Mouse (Mus musculus) stomach, embryonic 16.5 days (tissue): ENCODE results near the gene 2010109A12Rik. TPM values are rescaled to one million over a fixed set of nuclear protein-coding genes. Genes with fewer than 3 reads are reported as not detected.

Experiments used
- ATAC-seq: fragments of 200-750 bp; cut with Nextera tagmentation; 2 replicates; pipeline ENCODE4 v1.8.0; 2017; ENCODE audit warnings: moderate number of reproducible peaks, moderate TSS enrichment; ENCODE audit not compliant: insufficient read depth, low FRiP score
- H3K27ac ChIP-seq: fragments of 300-500 bp; sonication (generic); 2 replicates; pipeline ENCODE4 v1.5.1; 2014; ENCODE audit warnings: low read length
- H3K27me3 ChIP-seq: fragments of 300-500 bp; sonication (generic); 2 replicates; pipeline ENCODE4 v1.6.1; 2014; ENCODE audit warnings: low read length, control low read depth, mixed read lengths; ENCODE audit not compliant: control insufficient read depth, insufficient read depth
- H3K36me3 ChIP-seq: fragments of 300-500 bp; sonication (generic); 2 replicates; pipeline ENCODE4 v1.6.1; 2014; ENCODE audit warnings: low read length; ENCODE audit not compliant: control insufficient read depth, insufficient read depth
- H3K4me1 ChIP-seq: fragments of 300-500 bp; sonication (generic); 2 replicates; pipeline ENCODE4 v1.6.1; 2014; ENCODE audit warnings: low read length, control low read depth, mixed read lengths; ENCODE audit not compliant: control insufficient read depth, insufficient read depth
- H3K4me2 ChIP-seq: fragments of 300-500 bp; sonication (generic); 2 replicates; pipeline ENCODE4 v1.6.1; 2014; ENCODE audit warnings: low read depth, low read length, mixed read lengths
- H3K4me3 ChIP-seq: fragments of 300-500 bp; sonication (generic); replicated peaks from 2 replicates; pipeline ENCODE4 v1.5.1; 2014; ENCODE audit warnings: mild to moderate bottlenecking, low read length
- H3K9ac ChIP-seq: fragments of 300-500 bp; sonication (generic); 2 replicates; pipeline ENCODE4 v1.6.1; 2014; ENCODE audit warnings: low read length
- H3K9me3 ChIP-seq: fragments of 300-500 bp; sonication (generic); replicated peaks from 2 replicates; pipeline ENCODE4 v1.6.1; 2016; ENCODE audit warnings: low read length, control low read depth; ENCODE audit not compliant: control insufficient read depth
- WGBS: fragments of 180-500 bp; shearing (Covaris S2); extraction: QIAGEN DNeasy Blood & Tissue Kit; methylation state at CpG from one replicate; pipeline ENCODE4 v1.1.7; 2014; 5-methylcytosine and 5-hydroxymethylcytosine counted together
- polyA plus RNA-seq: library from polyadenylated mRNA; unstranded; fragments of >200 nt; fragmentation: Nextera tagmentation; extraction: Ambion mirVana; gene quantifications from 2 replicates; pipeline ENCODE4 v1.2.1, GENCODE M21; 2015

The 2010109A12Rik gene
- polyA plus RNA-seq, 1 experiment from 2014 or later, result 1.6 TPM

DNA sequence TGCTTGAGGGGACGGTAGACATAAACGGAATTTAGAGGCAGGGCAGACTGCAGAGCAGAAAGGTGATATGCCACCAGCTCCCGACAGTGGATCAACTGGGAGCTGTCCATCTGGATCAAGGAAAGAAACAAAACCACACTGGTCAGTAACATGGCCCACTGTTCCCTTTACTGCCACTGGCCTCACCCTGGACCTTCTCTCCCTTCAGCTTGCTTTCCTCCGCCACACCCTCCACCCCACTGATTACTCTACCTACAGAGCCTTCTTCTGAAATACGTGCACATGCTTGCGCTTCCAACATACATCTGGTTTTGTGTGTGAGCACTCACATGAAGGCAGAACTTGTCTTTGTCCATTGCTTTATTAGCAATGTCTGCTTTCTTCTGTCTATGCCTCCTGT is 23.0 kb upstream of the 2010109A12Rik start:
- Histone ChIP-seq H3K4me3 (no peak overlapping the region), H3K27me3 (no peaks in the 10 kb centered on the region), H3K4me1 (no peaks in the 10 kb centered on the region), H3K9me3 (no peaks in the 10 kb centered on the region), H3K36me3 (peaks cover 13% of the 10 kb centered on the region; the same call in 1 of the 2 replicates), H3K4me2 (no peak overlapping the region), H3K27ac (no peak overlapping the region), H3K9ac (no peak overlapping the region)
- no peak for ATAC-seq
- 78% methylated on average over 6 of the region's 6 CpGs for WGBS

DNA sequence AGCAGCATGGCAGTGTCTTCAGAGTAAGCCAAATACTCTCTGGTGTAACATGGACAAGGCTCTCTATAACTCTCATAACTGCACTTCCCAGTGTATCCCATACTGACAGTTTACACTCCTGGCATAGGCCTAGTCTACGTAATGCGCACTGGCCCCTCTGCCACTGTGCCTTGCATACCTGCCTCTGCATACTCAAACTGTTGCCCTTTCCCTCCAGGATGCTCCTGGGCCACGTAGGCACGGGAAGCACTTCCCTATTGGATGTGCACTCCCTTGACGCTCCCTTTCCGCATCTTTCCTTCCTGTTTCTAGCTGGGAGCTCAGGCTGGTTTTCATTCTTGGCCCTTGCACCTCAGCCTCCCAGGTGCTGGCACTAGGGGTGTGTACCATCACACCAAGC is 21.8 kb upstream of the 2010109A12Rik start:
- no peak for ATAC-seq
- WGBS, result 88% methylated on average over 6 of the region's 6 CpGs
- H3K4me1 ChIP-seq, result no peaks in the 10 kb centered on the region
- H3K27ac ChIP-seq, result no peak overlapping the region
- H3K9me3 ChIP-seq, result no peaks in the 10 kb centered on the region
- no peak overlapping the region for H3K4me3 ChIP-seq
- no peak overlapping the region for H3K4me2 ChIP-seq
- no peaks in the 10 kb centered on the region for H3K27me3 ChIP-seq
- no peak overlapping the region for H3K9ac ChIP-seq
- H3K36me3 ChIP-seq, result peaks cover 13% of the 10 kb centered on the region; the same call in 1 of the 2 replicates

DNA sequence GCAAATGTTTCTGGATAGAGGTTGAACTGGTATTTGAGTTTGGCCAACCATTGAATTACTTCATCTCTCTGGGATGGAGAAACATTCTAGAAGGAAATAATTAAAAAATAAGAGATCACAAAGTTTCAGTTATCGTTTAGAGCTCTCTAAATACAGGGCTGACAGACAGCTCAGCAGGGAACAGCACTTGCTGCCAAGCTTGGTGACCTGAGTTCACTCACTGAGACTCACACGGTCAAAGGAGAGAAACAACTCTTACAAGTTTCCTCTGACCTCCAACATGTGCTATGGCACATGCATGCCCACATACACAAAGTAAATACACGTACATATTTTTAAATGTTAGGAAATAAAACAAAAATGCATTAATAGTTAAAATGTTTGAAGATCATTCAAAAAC is 16.7 kb upstream of the 2010109A12Rik start:
- H3K9ac ChIP-seq, result no peak overlapping the region
- H3K36me3 ChIP-seq, result peaks cover 10% of the 10 kb centered on the region; the same call in 1 of the 2 replicates
- no peak overlapping the region for H3K27ac ChIP-seq
- no peak overlapping the region for H3K4me3 ChIP-seq
- no peaks in the 10 kb centered on the region for H3K9me3 ChIP-seq
- H3K27me3 ChIP-seq, result no peaks in the 10 kb centered on the region
- 77% methylated on average over 3 of the region's 3 CpGs for WGBS
- no peak for ATAC-seq
- no peaks in the 10 kb centered on the region for H3K4me1 ChIP-seq
- H3K4me2 ChIP-seq, result no peak overlapping the region

DNA sequence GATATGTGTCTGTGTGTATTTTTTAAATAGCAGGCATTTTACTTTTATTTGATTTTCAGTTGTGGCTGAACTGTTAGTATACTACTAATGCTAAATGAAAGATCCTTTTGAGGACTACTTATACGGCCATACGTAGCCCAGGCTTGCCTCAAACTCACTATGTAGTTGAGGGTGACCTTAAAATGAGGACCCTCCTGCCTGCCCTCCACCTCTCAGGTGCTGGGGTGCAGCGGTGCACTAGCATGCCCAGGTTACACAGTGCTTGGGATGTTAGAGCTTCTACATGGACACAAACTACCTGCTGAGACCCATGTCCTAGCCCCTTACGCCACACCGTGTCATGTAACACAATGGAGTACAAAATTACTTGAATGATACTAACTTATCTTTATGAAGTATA is 15.9 kb upstream of the 2010109A12Rik start:
- ATAC-seq, result no peak
- H3K4me3 ChIP-seq, result no peak overlapping the region
- no peaks in the 10 kb centered on the region for H3K27me3 ChIP-seq
- no peak overlapping the region for H3K4me2 ChIP-seq
- no peaks in the 10 kb centered on the region for H3K9me3 ChIP-seq
- H3K9ac ChIP-seq, result no peak overlapping the region
- peaks cover 7% of the 10 kb centered on the region; the same call in 1 of the 2 replicates for H3K36me3 ChIP-seq
- WGBS, result 97% methylated on average over 5 of the region's 5 CpGs
- no peaks in the 10 kb centered on the region for H3K4me1 ChIP-seq
- no peak overlapping the region for H3K27ac ChIP-seq

DNA sequence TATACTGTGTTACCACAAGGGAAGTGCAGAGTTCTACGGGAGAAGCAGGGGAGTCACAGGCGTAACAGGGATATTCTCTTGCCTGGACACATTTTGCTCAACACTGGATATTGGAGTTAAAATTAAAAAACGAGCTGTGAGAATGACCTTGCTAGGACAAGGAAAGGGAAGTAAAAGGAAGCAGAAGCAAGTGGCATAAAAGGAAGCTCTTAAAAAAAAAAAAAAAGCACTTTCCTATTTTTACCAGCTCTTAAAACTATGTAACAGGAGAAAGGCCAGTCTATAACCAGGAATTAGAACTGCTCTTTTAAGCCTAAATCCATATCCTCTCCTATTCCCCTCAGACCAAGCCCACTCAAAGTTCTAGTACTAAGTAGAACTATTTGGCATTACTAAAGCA is 8.1 kb upstream of the 2010109A12Rik start:
- H3K9ac ChIP-seq, result no peak overlapping the region
- WGBS, result 84% methylated on average over 3 of the region's 3 CpGs
- H3K4me3 ChIP-seq, result no peak overlapping the region
- no peaks in the 10 kb centered on the region for H3K27me3 ChIP-seq
- peaks cover 6% of the 10 kb centered on the region; the same call in 1 of the 2 replicates for H3K36me3 ChIP-seq
- H3K27ac ChIP-seq, result no peak overlapping the region
- no peaks in the 10 kb centered on the region for H3K9me3 ChIP-seq
- H3K4me2 ChIP-seq, result no peak overlapping the region
- ATAC-seq, result no peak
- H3K4me1 ChIP-seq, result peaks cover 2% of the 10 kb centered on the region; the same call in 1 of the 2 replicates

DNA sequence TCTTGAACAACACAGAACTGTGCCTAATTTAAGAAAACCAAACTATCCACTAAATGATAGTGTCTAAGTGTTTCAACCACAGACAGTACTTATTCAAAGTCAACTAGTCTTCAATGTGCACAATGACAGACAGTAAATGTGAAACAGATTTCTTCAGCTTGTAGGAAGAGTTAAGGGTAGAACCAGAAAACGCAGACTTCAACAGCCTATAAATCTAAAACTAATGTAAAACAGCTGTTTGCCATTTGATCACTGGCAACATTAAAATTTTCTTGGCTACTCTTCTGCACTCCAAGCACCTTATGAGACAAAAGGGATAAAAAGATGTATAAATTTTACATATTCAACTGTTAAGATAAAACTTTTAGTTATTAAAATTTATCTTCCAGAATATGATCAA is 5.1 kb upstream of the 2010109A12Rik start:
- H3K9me3 ChIP-seq, result no peaks in the 10 kb centered on the region
- H3K36me3 ChIP-seq, result peaks cover 6% of the 10 kb centered on the region; the same call in 1 of the 2 replicates
- peaks cover 6% of the 10 kb centered on the region for H3K4me1 ChIP-seq
- H3K27ac ChIP-seq, result no peak overlapping the region
- no peak for ATAC-seq
- H3K4me2 ChIP-seq, result no peak overlapping the region
- no peaks in the 10 kb centered on the region for H3K27me3 ChIP-seq
- no peak overlapping the region for H3K4me3 ChIP-seq
- no peak overlapping the region for H3K9ac ChIP-seq
- 70% methylated on average over 1 of the region's 1 CpGs for WGBS

DNA sequence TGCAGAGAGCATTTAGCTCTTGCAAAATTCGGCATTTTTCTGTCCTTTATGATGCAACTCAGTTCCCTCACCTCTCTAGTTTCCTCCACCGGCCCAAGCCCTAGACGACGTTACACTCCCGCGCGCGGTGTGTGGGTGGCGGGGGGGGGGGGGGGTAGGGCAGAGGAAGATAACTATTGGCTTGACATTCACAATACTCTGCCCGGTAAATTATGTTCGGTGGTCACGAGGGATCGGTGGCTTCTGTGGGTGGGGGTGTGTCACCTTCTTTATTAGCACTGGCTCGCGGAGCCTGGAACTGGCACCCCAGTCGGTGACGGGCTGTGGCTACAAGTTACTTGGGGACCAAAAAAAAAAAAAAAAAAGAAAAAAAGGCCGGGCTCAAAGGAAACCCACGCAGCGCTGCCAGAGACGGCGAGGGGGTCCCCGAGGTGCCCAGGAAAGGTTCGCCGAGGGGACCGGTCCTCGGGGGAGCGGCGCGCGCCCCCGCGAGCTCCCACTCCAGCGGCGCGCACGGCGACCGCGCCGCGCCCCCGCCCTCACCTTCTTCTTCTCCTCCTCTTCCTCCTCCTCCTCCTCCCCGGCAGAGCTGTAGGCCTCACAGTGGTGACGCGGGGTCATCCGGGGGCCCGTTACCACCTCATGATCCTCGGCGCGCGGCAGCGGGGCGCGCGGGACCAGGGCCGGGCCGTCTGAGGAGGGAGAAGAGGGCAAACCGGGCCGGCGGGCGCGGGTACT is 778 bp upstream of the 2010109A12Rik start:
- H3K9me3 ChIP-seq, result no peaks in the 10 kb centered on the region
- H3K9ac ChIP-seq, result peak overlapping the region; percentile 96
- H3K36me3 ChIP-seq, result no peaks in the 10 kb centered on the region
- ATAC-seq, result peak; percentile 30
- WGBS, result under 1% methylated on average over 63 of the region's 63 CpGs
- peaks cover 4% of the 10 kb centered on the region for H3K4me1 ChIP-seq
- no peaks in the 10 kb centered on the region for H3K27me3 ChIP-seq
- peak overlapping the region; percentile 94 for H3K27ac ChIP-seq
- H3K4me2 ChIP-seq, result peak overlapping the region; percentile 90
- H3K4me3 ChIP-seq, result peak overlapping the region; percentile 89

DNA sequence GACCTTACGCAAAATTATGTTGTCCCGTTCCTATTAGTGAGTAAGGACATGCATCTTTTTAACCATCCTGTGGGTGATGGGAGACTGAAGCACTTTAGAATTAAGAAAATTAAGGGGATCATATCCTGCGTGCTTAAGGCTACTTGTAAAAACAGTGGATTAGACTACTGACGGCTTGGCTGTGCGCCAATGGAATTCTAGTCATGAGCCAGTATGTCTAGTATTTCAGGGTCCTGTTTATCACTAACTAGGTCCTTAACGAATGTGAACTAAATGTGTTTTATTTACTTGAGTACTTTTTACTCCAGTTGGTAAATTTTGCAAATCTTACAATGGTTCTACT is 659 bp downstream of the 2010109A12Rik start:
- Histone ChIP-seq H3K9me3 (no peaks in the 10 kb centered on the region), H3K36me3 (no peaks in the 10 kb centered on the region), H3K4me3 (peak overlapping the region; percentile 89), H3K27ac (peak overlapping the region; percentile 94), H3K4me1 (peaks cover 4% of the 10 kb centered on the region), H3K4me2 (peak overlapping the region; percentile 61), H3K9ac (peak overlapping the region; percentile 96), H3K27me3 (no peaks in the 10 kb centered on the region)
- ATAC-seq, result peak; percentile 19; the same call in 1 of the 2 replicates
- 4% methylated on average over 6 of the region's 6 CpGs for WGBS

DNA sequence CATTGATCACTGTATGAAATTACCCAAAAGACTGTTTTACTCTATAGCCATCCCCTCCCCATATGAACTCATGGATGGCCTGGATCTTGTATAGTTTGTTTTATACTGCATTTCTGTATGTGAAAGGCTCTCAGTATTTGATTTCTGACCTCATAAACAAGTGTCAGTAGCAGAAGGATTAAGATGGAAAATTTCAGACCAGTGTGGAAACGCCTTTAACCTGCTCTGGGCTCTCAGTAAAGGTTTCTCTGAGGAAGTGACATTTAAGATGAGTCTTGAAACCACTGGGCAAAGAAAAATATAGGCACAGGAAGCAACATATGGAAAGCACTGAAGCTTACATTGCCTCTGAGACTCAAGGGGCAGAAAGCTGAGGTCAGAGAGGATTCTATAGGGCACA is 1.2 kb downstream of the 2010109A12Rik start:
- H3K4me3 ChIP-seq, result no peak overlapping the region
- 0 out of 2 replicates have a peak overlapping the region, but pooled peaks have one; percentile 61 for H3K4me2 ChIP-seq
- no peaks in the 10 kb centered on the region for H3K9me3 ChIP-seq
- WGBS, result 55% methylated on average over 1 of the region's 1 CpGs
- peaks cover 4% of the 10 kb centered on the region for H3K4me1 ChIP-seq
- H3K27me3 ChIP-seq, result no peaks in the 10 kb centered on the region
- ATAC-seq, result no peak
- H3K36me3 ChIP-seq, result no peaks in the 10 kb centered on the region
- no peak overlapping the region for H3K9ac ChIP-seq
- no peak overlapping the region for H3K27ac ChIP-seq
